Comparison of ENCODE assay signal across 15 mouse cellular contexts in the genomic region with DNA sequence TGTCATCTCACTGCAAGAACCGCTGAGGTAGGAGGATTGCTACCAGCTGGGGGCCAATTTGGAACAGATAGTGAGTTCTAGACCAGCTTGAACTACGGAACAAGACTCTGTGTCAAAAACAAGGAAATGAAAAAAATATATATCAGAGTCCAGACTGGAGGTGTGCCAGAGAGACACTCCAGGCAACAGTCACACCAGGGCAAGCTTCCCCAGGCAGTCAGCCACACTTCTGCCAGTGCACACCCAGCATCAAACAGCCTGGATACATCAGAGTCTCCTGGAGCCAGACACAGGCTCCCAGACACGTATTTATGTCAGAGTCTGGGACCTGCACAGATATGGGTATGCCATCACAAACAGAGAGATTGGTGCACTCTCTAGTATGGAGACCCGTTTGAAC. TPM values are rescaled to one million over a fixed set of nuclear protein-coding genes. Genes with fewer than 3 reads are reported as not detected.
DNase-seq lines count a peak whose midpoint lies in the region; ATAC-seq and TF ChIP-seq lines count a peak whose summit lies in the region.
"Had no signal": no experiment of that assay in that cellular context is flagged by ENCODE, and none has a peak within 500 bp of the region (broad histone marks: within the 10 kb centered on the region; RNA-seq: fewer than 3 reads in every experiment).

No protein-coding gene starts in this region.

- H3K27ac ChIP-seq in kidney, embryonic 16.5 days (ENCODE audit: low read length): peak overlapping the region; percentile 12; the same call in 1 of the 2 replicates
- H3K27ac ChIP-seq in heart, postnatal 0 days (ENCODE audit: low read depth): peak overlapping the region; percentile 89
- no peak overlapping the region for H3K27ac ChIP-seq in liver, embryonic 12.5 days
- H3K27ac ChIP-seq: hindbrain, embryonic 13.5 days; liver, embryonic 13.5 days had no signal

- peaks cover 25% of the 10 kb centered on the region for H3K4me1 ChIP-seq in kidney, embryonic 16.5 days (ENCODE audit: insufficient read depth, low read length)
- H3K4me1 ChIP-seq in heart, postnatal 0 days (ENCODE audit: control insufficient read depth, insufficient read depth): peaks cover 26% of the 10 kb centered on the region
- peaks cover 36% of the 10 kb centered on the region for H3K4me1 ChIP-seq in liver, embryonic 12.5 days

- no peak for TF ChIP-seq POLR2A in myocyte (IDR thresholded peaks at IDR 0.05; ENCODE audit: insufficient read length, low read depth)

- H3ac ChIP-seq in myocyte (ENCODE audit: control insufficient read depth, insufficient read length): no peak overlapping the region

- no peaks in the 10 kb centered on the region for H3K9me3 ChIP-seq in kidney, embryonic 16.5 days (ENCODE audit: low read length)
- H3K9me3 ChIP-seq in heart, postnatal 0 days (replicated peaks; ENCODE audit: control insufficient read depth, low read length): no peaks in the 10 kb centered on the region
- no peaks in the 10 kb centered on the region for H3K9me3 ChIP-seq in liver, embryonic 12.5 days (replicated peaks)
- H3K9me3 ChIP-seq: hindbrain, embryonic 13.5 days; liver, embryonic 13.5 days had no signal

- H3K36me3 ChIP-seq in kidney, embryonic 16.5 days (ENCODE audit: insufficient read depth, low read length): peaks cover 13% of the 10 kb centered on the region
- peaks cover 46% of the 10 kb centered on the region for H3K36me3 ChIP-seq in heart, postnatal 0 days (replicated peaks; ENCODE audit: control insufficient read depth, insufficient read depth, low read length)
- H3K36me3 ChIP-seq in myocyte (ENCODE audit: control insufficient read depth, insufficient read depth): peaks cover 21% of the 10 kb centered on the region
- 0 out of 2 replicates have a peak, but pooled peaks cover 4% of the 10 kb centered on the region for H3K36me3 ChIP-seq in liver, embryonic 12.5 days

- no peak for ATAC-seq in kidney, embryonic 16.5 days (ENCODE audit: low FRiP score, low TSS enrichment)
- ATAC-seq in heart, postnatal 0 days (ENCODE audit: insufficient read depth, low read depth): no peak
- ATAC-seq in liver, embryonic 12.5 days: no peak

- 58% methylated on average over 4 of the region's 4 CpGs for WGBS in kidney, embryonic 16.5 days
- WGBS in heart, postnatal 0 days: 32% methylated on average over 4 of the region's 4 CpGs
- 49% methylated on average over 4 of the region's 4 CpGs for WGBS in liver, embryonic 12.5 days (ENCODE audit: insufficient replicate concordance)

- no peak overlapping the region for H3K4me2 ChIP-seq in kidney, embryonic 16.5 days (replicated peaks; ENCODE audit: low read depth, low read length)
- H3K4me2 ChIP-seq in heart, postnatal 0 days (ENCODE audit: low read depth, low read length): peak overlapping the region; percentile 25; the same call in 1 of the 2 replicates
- H3K4me2 ChIP-seq in myocyte (ENCODE audit: low read depth): peak overlapping the region; percentile 76
- no peak overlapping the region for H3K4me2 ChIP-seq in liver, embryonic 12.5 days
- H3K4me2 ChIP-seq: hindbrain, embryonic 13.5 days; liver, embryonic 13.5 days had no signal

- H3K4me3 ChIP-seq in kidney, embryonic 16.5 days (ENCODE audit: low read length): no peak overlapping the region
- H3K4me3 ChIP-seq in heart, postnatal 0 days (ENCODE audit: low read depth, low read length): no peak overlapping the region
- no peak overlapping the region for H3K4me3 ChIP-seq in myocyte
- H3K4me3 ChIP-seq in liver, embryonic 12.5 days: no peak overlapping the region
- H3K4me3 ChIP-seq: erythroblast, embryonic 14.5 days; hindbrain, embryonic 13.5 days; liver, embryonic 13.5 days had no signal

- no peak overlapping the region for H3K9ac ChIP-seq in kidney, embryonic 16.5 days (replicated peaks; ENCODE audit: low read length)
- H3K9ac ChIP-seq in heart, postnatal 0 days (replicated peaks; ENCODE audit: low read depth, low read length): no peak overlapping the region; the same call in 1 of the 2 replicates
- H3K9ac ChIP-seq in liver, embryonic 12.5 days: no peak overlapping the region
- H3K9ac ChIP-seq: hindbrain, embryonic 13.5 days; liver, embryonic 13.5 days had no signal

- TF ChIP-seq EP300 in heart, postnatal 0 days (IDR thresholded peaks at IDR 0.05; ENCODE audit: low read depth): no peak

- DNase-seq in adrenal gland, adult (ENCODE audit: inconsistent age in 2 of 2, low spot score in 1 of 2): peak; percentile 4 to 52
- no peak for DNase-seq in adrenal gland, postnatal 4 days (ENCODE audit: low spot score in 2 of 2)
- no peak for DNase-seq in kidney, adult 18-20 months
- DNase-seq in heart, postnatal 0 days (ENCODE audit: low spot score): no peak
- no peak for DNase-seq in layer of hippocampus, postnatal 25 days (ENCODE audit: extremely low spot score in 1 of 2, low spot score in 1 of 2)
- DNase-seq: adrenal gland, postnatal 25 days; cerebellum, postnatal 10 days; liver, embryonic 13.5 days; midbrain, embryonic 14.5 days; right cerebral cortex, postnatal 14 days had no signal

- TF ChIP-seq CTCF in heart, postnatal 0 days (IDR thresholded peaks at IDR 0.05; ENCODE audit: low read depth): no peak

- H3K79me2 ChIP-seq in myocyte (ENCODE audit: control insufficient read depth, insufficient read depth): peaks cover 30% of the 10 kb centered on the region

- H3K27me3 ChIP-seq in kidney, embryonic 16.5 days (ENCODE audit: insufficient read depth, low read length): no peaks in the 10 kb centered on the region
- H3K27me3 ChIP-seq in heart, postnatal 0 days (ENCODE audit: control insufficient read depth, insufficient read depth, low read length): no peaks in the 10 kb centered on the region
- H3K27me3 ChIP-seq in myocyte (ENCODE audit: control insufficient read depth, insufficient read depth, insufficient read length): no peaks in the 10 kb centered on the region
- H3K27me3 ChIP-seq in liver, embryonic 12.5 days (replicated peaks): peaks cover 36% of the 10 kb centered on the region
- H3K27me3 ChIP-seq: hindbrain, embryonic 13.5 days had no signal

TF ChIP-seq in myocyte, 11 proteins besides CTCF, POLR2A, EP300 and RAD21:
- TF ChIP-seq TCF12 (IDR thresholded peaks at IDR 0.05; ENCODE audit: insufficient read depth, poor library complexity, severe bottlenecking): no peak
- TF ChIP-seq MYOD1 (IDR thresholded peaks at IDR 0.05; ENCODE audit: control insufficient read depth in 1 of 3, insufficient read length in 2 of 3, low read depth in 2 of 3): no peak
- TF ChIP-seq TCF3 (IDR thresholded peaks at IDR 0.05; ENCODE audit: insufficient read length, low read depth): no peak
- no peak for TF ChIP-seq MAX (IDR thresholded peaks at IDR 0.05; ENCODE audit: low read depth)
- TF ChIP-seq MYOG (IDR thresholded peaks at IDR 0.05; ENCODE audit: control insufficient read depth in 1 of 3, insufficient read depth in 1 of 3, insufficient read length in 2 of 3, low read depth in 2 of 3): no peak
- TF ChIP-seq SRF (IDR thresholded peaks at IDR 0.05; ENCODE audit: control insufficient read depth, insufficient read length, low read depth): no peak
- no peak for TF ChIP-seq POLR2AphosphoS2 (IDR thresholded peaks at IDR 0.05; ENCODE audit: insufficient read length, low read depth)
- no peak for TF ChIP-seq REST (IDR thresholded peaks at IDR 0.05; ENCODE audit: insufficient read depth, insufficient read length)
- TF ChIP-seq CEBPB (IDR thresholded peaks at IDR 0.05; ENCODE audit: insufficient read depth, poor library complexity, severe bottlenecking): no peak
- no peak for TF ChIP-seq E2F4 (IDR thresholded peaks at IDR 0.05; ENCODE audit: insufficient read depth)

RNA-seq across cellular contexts. Expression of a gene that starts 6.1 kb away (rescaled TPM):
- 10 to 100 TPM; 71.9 to 77.5 TPM for total RNA-seq in adrenal gland, postnatal 4 days (2021)
- 36.8 and 37.9 TPM in 2 replicates for polyA plus RNA-seq in kidney, embryonic 16.5 days (2015; fragmentation: Nextera tagmentation; extraction: Ambion mirVana)
- total RNA-seq in heart, postnatal 0 days (2014; rRNA removed; ENCODE audit: low replicate concordance): 66.7 and 80.0 TPM in 2 replicates
- polyA plus RNA-seq in heart, postnatal 0 days (2015; fragmentation: Nextera tagmentation; extraction: Ambion mirVana): 47.5 and 48.7 TPM in 2 replicates
- 104 TPM for polyA plus RNA-seq in myocyte (2012; fragmentation: generic; extraction: Trizol)
- 1 to 10 TPM; 4.5 to 5.5 TPM for total RNA-seq in layer of hippocampus, postnatal 25 days (2021)
- polyA plus RNA-seq in liver, embryonic 12.5 days (2016; fragmentation: Nextera tagmentation; extraction: Ambion mirVana): 6.5 and 7.8 TPM in 2 replicates

RNA-seq across cellular contexts. Expression of a gene that starts 15.4 kb away (rescaled TPM):
- total RNA-seq in adrenal gland, postnatal 4 days (2021): 100 to 1,000 TPM; 238 to 243 TPM
- 198 and 212 TPM in 2 replicates for polyA plus RNA-seq in kidney, embryonic 16.5 days (2015; fragmentation: Nextera tagmentation; extraction: Ambion mirVana)
- total RNA-seq in heart, postnatal 0 days (2014; rRNA removed; ENCODE audit: low replicate concordance): 81.6 and 102 TPM in 2 replicates
- polyA plus RNA-seq in heart, postnatal 0 days (2015; fragmentation: Nextera tagmentation; extraction: Ambion mirVana): 120 and 128 TPM in 2 replicates
- polyA plus RNA-seq in myocyte (2012; fragmentation: generic; extraction: Trizol): 270 TPM
- total RNA-seq in layer of hippocampus, postnatal 25 days (2021): 100 to 1,000 TPM; 118 to 133 TPM
- 130 and 143 TPM in 2 replicates for polyA plus RNA-seq in liver, embryonic 12.5 days (2016; fragmentation: Nextera tagmentation; extraction: Ambion mirVana)

RNA-seq across cellular contexts. Expression of a gene that starts 39.0 kb away (rescaled TPM):
- 100 to 1,000 TPM; 186 to 204 TPM for total RNA-seq in adrenal gland, postnatal 4 days (2021)
- 690 and 706 TPM in 2 replicates for polyA plus RNA-seq in kidney, embryonic 16.5 days (2015; fragmentation: Nextera tagmentation; extraction: Ambion mirVana)
- 292 and 404 TPM in 2 replicates for total RNA-seq in heart, postnatal 0 days (2014; rRNA removed; ENCODE audit: low replicate concordance)
- polyA plus RNA-seq in heart, postnatal 0 days (2015; fragmentation: Nextera tagmentation; extraction: Ambion mirVana): 632 and 642 TPM in 2 replicates
- polyA plus RNA-seq in myocyte (2012; fragmentation: generic; extraction: Trizol): 507 TPM
- 1,000 to 10,000 TPM; 1,670 to 1,760 TPM for total RNA-seq in layer of hippocampus, postnatal 25 days (2021)
- 445 and 464 TPM in 2 replicates for polyA plus RNA-seq in liver, embryonic 12.5 days (2016; fragmentation: Nextera tagmentation; extraction: Ambion mirVana)

Comparison
In these comparisons a context has a peak if more than half of its experiments do, and no peak if none do; other contexts are left out.
1. DNase-seq: peak in adrenal gland, adult (2 of 2); none in adrenal gland, postnatal 4 days (0 of 2), kidney, adult 18-20 months (single experiment), heart, postnatal 0 days (single experiment) and layer of hippocampus, postnatal 25 days (0 of 2).
2. H3K4me2 ChIP-seq: peak in heart, postnatal 0 days (single experiment) and myocyte (single experiment); none in kidney, embryonic 16.5 days (single experiment) and liver, embryonic 12.5 days (single experiment).